Mouse (Mus musculus): ENCODE measurements at regions not wholly inside any gene's neighbourhood (a gene's known extent, or its start where the extent isn't known, plus 50 kb on each side); places are given as distances from the start of the nearest gene placed in this dataset.
A peak's percentile ranks its signal among the peaks of the same experiment; 100 is the strongest.

DNA sequence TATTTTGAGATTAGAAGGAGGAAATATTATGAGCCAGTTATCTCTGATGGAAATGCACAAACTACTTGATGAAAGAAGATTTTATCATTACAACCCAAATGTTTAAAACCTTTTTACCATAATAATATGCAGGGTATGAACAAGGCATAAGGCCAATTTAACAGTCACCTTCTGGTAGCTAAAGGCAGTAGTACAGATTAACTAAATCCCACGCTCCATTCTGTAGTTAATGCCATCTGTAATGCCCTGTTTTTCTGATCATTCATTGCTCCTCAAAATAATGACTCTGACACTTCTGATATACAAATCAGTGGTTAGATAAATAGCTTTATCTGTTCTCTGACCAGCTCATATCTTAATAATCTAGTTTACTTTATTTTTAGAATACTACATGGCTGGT lies 987.8 kb downstream of the Pcdh7 start:
- DNase-seq (ENCODE audit: extremely low read depth, low read depth): no peak

DNA sequence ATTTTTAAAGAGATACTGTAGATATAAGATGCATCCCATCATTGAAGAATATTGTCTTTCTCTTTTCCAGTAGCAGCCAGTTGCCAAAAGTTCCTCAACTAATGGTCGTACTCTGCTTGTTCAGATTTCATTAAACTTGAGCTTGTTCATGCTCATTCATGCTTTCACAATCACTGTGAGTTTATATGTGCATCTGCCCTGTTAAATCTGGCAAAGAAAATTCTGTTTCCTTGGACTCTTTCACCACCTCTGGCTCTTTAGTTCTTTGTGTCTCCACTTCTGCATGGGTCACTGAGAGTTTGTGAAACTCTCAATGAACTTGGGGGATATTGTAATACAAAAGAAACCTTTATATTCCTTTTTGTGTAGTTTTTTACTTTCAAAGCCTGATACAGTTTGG lies 994.6 kb downstream of the Pcdh7 start:
- no peak for DNase-seq (ENCODE audit: extremely low read depth, low read depth)

DNA sequence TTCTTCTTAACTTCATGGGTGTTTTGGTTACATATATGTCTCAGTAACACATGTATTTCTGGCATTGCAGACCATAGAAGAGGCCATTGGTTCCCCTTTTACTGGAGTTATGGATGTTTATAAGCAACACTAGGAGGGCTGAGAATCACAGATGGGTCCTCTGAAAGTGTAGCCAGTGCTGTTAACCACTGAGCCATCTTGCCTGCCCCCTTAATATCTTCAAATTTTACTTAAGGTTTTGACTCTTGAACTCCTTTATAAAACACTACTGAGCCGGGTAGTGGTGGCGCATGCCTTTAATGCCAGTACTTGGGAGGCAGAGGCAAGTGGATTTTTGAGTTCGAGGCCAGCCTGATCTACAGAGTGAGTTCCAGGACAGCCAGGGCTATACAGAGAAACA lies 1015.6 kb downstream of the Pcdh7 start:
- no peak for DNase-seq (ENCODE audit: extremely low read depth, low read depth)

DNA sequence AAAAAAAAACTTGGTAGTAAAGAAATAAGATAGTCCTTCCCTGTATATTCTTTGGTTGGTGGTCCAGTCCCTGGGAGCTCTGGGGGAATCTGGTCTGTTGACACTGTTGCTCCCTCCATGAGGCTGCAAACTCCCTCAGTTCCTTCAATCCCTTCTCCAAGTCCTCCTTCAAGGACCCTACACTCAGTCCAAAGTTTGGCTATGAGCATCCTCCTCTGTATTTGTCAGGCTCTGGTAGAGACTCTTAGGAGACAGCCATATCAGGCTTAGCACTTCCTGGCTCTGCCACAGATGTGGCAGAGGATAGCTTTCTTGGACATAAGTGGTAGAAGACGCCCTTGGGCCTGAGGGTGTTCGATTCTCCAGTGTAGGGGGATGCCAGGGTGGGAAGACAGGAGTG lies 1016.2 kb downstream of the Pcdh7 start:
- no peak for DNase-seq (ENCODE audit: extremely low read depth, low read depth)

DNA sequence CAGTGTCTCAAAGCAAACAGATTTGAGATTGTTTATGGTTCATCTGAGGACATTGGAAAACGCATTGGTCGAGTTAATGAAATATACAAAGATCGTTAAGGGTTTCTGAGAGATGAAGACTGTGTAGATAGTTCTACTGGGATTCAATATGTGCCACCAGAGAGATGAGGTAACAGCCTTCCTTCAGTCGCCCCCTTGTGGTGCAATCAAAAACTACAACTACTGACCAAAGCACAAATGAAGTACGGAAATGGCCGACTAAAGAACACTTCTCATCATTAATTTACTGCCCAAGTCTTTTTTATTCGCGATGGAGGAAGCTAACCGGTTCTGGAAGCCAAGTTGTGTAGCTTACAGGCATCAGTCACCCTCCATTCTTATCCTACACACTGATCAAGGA lies 1018.8 kb downstream of the Pcdh7 start:
- peak; percentile 44 for DNase-seq (ENCODE audit: extremely low read depth, low read depth)

DNA sequence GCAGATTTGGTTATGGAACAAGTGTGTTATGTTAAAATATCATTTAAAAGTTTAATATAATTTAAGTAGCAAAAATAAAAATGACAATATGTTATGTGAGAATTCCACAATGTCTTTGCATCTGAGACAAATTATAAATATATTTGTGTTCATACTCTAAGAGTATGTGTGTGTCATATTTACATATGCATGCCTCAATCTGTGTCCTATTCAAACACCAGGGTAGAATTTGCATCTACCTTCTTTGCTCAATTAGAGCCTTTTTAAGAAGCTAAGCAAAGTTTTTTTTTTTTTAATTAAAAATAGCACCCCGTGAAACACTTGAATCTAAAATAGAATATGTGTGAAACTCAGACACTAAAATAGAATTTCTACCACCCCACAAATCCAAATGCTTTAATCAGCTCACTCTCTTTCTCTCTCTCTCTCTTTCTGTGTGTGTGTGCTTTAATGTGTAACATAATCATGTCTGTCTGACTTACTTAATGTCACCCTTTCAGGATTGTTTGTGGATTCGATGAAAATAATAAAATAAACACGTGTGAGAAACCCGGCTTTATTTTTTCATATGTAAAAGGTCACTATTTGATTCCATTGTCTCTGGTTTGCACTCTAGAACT lies 1019.6 kb downstream of the Pcdh7 start:
- no peak for DNase-seq (ENCODE audit: extremely low read depth, low read depth)

DNA sequence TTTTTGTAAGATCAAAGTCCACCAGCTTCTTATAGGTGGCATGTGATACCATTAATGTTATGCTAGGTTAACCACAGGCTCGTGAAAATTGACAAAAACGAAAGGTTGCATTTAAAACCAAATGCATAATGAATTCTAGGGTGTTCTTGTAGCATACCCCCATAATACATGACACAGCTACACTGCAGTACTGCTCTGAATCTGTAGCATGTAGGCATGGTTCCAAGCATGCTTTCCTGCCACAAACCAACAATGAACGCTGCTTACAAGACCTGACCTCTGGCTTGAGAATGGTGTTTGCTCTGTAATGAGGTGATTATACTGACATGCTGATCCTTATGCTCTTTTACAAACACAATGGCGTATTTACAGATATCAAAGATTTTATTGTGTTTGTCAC lies 1020.3 kb downstream of the Pcdh7 start:
- DNase-seq (ENCODE audit: extremely low read depth, low read depth): no peak

DNA sequence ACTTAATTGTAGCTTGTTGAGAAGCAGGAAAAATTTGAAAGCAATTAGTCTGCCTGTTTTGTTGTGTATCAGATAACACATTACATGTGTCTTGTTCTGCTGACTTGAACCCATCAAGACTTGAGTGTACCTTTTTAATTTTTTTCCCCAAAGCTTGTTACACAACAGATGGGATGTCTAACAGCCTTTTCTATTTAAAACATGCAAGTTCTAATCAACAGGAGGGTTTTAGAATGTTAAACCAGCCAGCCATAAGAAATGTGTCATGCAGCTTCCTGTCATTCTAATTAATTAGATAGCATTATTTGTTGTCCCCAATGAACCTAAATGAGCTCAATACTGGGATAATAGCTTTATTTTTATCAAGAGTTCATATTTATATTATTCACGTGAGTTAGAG lies 1023.0 kb downstream of the Pcdh7 start:
- no peak for DNase-seq (ENCODE audit: extremely low read depth, low read depth)

DNA sequence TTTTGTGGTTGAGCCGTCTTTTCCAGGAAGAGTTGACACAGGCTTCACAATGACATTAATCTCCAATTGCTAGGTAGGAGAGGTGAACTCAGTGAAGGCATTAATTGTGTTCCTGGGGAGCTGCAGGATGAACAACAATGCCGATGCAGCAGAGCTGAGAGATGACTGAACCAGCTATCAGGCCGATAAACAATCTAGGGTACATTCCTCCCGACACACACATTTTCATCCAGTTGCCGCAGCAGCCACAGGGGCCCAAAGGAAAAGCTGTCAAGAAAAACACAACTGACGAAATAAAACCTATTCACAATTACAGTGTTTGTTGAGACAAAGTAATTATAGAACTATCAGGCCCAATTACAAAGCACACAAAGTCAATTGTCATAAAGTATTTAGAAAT lies 1029.9 kb downstream of the Pcdh7 start:
- no peak for DNase-seq (ENCODE audit: extremely low read depth, low read depth)

DNA sequence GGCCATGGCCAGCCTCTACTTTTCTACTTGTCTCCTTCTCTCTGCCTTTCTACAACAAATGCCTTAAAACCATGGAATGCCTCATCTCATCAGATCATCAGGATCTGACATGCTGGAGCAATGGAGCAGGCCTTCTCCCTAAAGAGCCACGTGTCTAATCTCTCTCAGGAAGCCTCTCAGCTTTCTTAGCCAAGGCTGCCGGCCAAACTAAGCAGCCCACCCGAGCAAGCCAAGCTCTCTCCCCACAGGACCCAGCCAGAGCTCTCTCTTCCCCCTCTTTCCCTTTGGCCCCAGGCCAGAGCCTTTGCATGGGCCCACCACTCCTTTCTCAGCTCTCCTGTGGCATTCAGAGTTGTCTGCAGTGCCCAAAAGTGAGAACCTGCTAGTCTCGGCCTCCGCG lies 1034.0 kb downstream of the Pcdh7 start:
- DNase-seq (ENCODE audit: extremely low read depth, low read depth): no peak

Data from MEL-GATA-1-ER (cell line).